Mouse (Mus musculus): Measurements from ENCODE around the gene Tfap2e. TPM values are rescaled to one million over a fixed set of nuclear protein-coding genes. Genes with fewer than 3 reads are reported as not detected.
A peak's percentile ranks its signal among the peaks of the same experiment; 100 is the strongest.

Gene Tfap2e
- polyA plus RNA-seq, 1 experiment from 2014 or later, result not detected

DNA sequence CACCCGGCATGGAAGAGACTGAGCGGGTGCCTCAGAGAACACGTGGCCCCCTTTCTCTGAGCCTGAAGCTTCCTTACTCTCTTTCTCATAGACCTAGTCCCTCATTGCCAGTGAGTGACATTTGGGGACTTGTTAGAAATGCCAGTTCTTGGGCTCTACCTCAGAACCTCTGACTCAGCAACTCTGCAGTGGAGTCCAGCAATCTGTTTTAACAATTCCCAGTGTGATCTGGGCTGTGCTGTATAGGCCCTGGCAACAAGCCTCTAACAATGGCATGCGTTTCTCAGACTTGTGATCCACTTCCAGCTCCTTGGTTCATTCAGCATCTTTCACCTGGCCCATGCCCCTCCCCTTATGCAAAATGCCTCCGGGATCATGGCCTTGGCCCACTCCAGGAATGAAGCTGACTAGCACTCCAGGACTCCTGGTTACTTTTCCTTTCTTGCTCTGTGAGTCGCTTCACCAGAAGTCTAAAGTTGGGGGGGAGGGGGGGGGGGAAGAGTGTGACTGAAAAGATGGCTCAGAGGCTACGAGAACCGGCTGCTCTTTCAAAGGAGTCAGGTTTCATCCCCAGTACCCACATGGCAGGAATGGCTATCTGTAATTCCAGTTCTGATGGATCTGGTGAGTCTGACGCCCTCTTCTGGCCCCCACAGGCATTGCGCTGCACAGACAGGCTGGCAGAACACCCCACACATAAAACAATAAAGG is 4.1 kb upstream of the Tfap2e start:
- Histone ChIP-seq H3K27ac (ENCODE audit: low read depth, low read length) (no peak overlapping the region), H3K27me3 (ENCODE audit: control insufficient read depth, insufficient read depth, low read length) (peaks cover 36% of the 10 kb centered on the region), H3K4me1 (ENCODE audit: control insufficient read depth, insufficient read depth, low read length) (peaks cover 8% of the 10 kb centered on the region; the same call in 1 of the 2 replicates), H3K4me3 (ENCODE audit: low read depth, low read length) (no peak overlapping the region), H3K36me3 (ENCODE audit: control insufficient read depth, insufficient read depth, low read length) (no peaks in the 10 kb centered on the region; the same call in 1 of the 2 replicates), H3K9ac (ENCODE audit: low read depth, low read length) (no peak overlapping the region), H3K4me2 (no peak overlapping the region), H3K9me3 (replicated peaks; ENCODE audit: control insufficient read depth, low read length) (no peaks in the 10 kb centered on the region)
- WGBS (ENCODE audit: insufficient replicate concordance), result 22% methylated on average over 10 of the region's 10 CpGs
- no peak for ATAC-seq (replicated peaks; ENCODE audit: insufficient number of reproducible peaks, low FRiP score, low TSS enrichment)

DNA sequence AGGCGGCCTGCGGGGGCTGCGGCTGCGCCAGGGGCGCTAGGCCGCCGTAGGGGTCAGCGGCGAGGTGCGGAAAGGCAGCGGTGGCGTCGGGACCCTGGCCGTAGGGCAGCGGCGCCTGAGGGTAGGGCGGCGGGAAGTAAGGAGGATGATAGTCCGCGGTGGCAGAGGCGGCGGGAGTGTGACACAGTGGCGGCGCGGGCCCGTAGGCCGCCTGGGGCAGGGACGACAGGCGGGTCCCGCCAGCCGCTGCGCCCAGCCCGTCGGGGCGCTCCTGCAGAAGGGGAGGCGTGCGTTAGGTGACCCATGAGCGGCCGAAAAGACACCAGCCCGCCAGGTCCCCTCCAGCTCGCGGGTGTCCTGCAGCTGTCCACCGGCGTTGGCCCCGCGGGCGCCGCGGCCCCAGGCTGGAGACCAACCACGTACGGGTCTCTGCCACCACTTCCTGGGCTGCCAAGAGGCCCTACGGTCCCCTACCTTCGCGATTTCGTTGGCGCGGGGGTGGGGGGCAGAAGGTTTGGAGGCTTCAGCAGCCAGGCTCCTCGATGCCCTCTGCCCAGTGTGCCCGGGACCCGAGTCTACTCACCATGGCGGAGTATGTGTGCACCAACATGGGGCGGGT is 549 bp downstream of the Tfap2e start:
- H3K4me2 ChIP-seq, result peak overlapping the region; percentile 64
- H3K27ac ChIP-seq (ENCODE audit: low read depth, low read length), result no peak overlapping the region
- 0 out of 2 replicates have a peak, but pooled peaks have one; percentile 11 for ATAC-seq (replicated peaks; ENCODE audit: insufficient number of reproducible peaks, low FRiP score, low TSS enrichment)
- peak overlapping the region; percentile 22; the same call in 1 of the 2 replicates for H3K9ac ChIP-seq (ENCODE audit: low read depth, low read length)
- H3K27me3 ChIP-seq (ENCODE audit: control insufficient read depth, insufficient read depth, low read length), result peaks cover 81% of the 10 kb centered on the region
- peak overlapping the region; percentile 43 for H3K4me3 ChIP-seq (ENCODE audit: low read depth, low read length)
- H3K36me3 ChIP-seq (ENCODE audit: control insufficient read depth, insufficient read depth, low read length), result no peaks in the 10 kb centered on the region
- peaks cover 10% of the 10 kb centered on the region; the same call in 1 of the 2 replicates for H3K4me1 ChIP-seq (ENCODE audit: control insufficient read depth, insufficient read depth, low read length)
- no peaks in the 10 kb centered on the region for H3K9me3 ChIP-seq (replicated peaks; ENCODE audit: control insufficient read depth, low read length)
- WGBS (ENCODE audit: insufficient replicate concordance), result 2% methylated on average over 47 of the region's 62 CpGs

DNA sequence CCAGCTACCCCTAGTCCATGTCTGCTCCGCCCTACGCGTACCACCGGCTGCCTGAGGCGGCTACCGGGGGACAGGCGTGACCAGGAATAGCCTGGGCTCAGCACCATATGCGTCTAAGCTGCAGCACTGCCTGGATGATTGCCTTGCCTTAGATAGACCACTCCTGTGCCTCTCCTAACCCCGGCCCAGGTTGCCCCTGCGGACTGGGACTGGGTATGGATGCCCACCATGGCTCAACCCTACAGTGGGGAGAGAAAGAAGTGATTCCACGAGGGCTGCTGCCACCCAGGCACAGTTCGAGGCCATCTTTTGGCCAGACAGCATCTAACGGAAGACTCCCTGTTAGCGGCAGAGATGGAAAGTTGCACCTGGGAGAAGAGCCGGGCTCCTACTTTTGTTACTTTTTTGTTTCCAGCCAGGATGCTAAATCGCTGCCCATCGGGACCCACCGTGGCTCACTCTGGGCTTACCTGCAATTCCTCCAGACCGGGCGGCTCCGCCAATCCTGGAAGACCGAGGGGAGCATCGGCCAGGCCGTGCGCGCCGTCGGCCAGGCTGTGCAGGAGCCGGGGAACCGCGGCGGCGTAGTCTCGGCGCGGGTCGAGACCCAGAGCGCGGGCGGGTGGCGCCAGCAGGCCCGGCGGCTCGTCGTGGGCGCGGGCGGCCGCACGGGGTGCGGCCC is 1.2 kb downstream of the Tfap2e start:
- no peak for ATAC-seq (replicated peaks; ENCODE audit: insufficient number of reproducible peaks, low FRiP score, low TSS enrichment)
- no peaks in the 10 kb centered on the region for H3K9me3 ChIP-seq (replicated peaks; ENCODE audit: control insufficient read depth, low read length)
- H3K27me3 ChIP-seq (ENCODE audit: control insufficient read depth, insufficient read depth, low read length), result peaks cover 88% of the 10 kb centered on the region
- peak overlapping the region; percentile 43 for H3K4me3 ChIP-seq (ENCODE audit: low read depth, low read length)
- no peak overlapping the region for H3K27ac ChIP-seq (ENCODE audit: low read depth, low read length)
- peak overlapping the region; percentile 64 for H3K4me2 ChIP-seq
- no peaks in the 10 kb centered on the region for H3K36me3 ChIP-seq (ENCODE audit: control insufficient read depth, insufficient read depth, low read length)
- WGBS (ENCODE audit: insufficient replicate concordance), result 3% methylated on average over 51 of the region's 51 CpGs
- no peak overlapping the region for H3K9ac ChIP-seq (ENCODE audit: low read depth, low read length)
- peaks cover 10% of the 10 kb centered on the region; the same call in 1 of the 2 replicates for H3K4me1 ChIP-seq (ENCODE audit: control insufficient read depth, insufficient read depth, low read length)

DNA sequence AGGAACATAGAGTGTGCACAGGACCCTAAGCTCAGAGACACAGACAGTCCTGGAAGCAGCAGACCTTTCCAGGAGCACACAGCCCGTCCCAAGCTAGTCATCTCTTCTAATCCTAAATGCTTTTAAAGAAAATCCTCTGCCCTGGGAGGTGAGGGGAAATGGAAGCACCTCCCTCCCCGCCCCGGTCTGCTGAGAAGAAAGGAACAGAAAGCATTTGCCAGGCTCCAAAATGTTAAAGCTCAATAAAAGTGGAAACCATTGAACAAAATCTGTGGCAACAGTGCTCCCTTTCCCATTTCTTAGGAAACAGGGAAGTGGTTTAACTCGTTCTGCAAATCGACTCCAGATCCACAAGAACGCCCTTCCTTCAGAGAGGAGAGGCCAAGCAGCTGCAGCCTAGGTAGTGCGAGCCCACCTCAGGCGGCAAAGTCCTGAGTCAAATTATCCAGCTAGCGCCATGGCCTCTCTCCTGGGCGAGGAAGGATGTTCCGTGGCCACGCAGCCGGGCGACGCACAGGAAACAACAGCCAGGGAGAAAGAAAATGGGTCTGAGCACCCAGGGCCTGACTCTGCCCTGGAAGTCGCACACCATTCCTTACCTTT is 1.9 kb downstream of the Tfap2e start:
- 4% methylated on average over 16 of the region's 16 CpGs for WGBS (ENCODE audit: insufficient replicate concordance)
- H3K4me2 ChIP-seq, result no peak overlapping the region

DNA sequence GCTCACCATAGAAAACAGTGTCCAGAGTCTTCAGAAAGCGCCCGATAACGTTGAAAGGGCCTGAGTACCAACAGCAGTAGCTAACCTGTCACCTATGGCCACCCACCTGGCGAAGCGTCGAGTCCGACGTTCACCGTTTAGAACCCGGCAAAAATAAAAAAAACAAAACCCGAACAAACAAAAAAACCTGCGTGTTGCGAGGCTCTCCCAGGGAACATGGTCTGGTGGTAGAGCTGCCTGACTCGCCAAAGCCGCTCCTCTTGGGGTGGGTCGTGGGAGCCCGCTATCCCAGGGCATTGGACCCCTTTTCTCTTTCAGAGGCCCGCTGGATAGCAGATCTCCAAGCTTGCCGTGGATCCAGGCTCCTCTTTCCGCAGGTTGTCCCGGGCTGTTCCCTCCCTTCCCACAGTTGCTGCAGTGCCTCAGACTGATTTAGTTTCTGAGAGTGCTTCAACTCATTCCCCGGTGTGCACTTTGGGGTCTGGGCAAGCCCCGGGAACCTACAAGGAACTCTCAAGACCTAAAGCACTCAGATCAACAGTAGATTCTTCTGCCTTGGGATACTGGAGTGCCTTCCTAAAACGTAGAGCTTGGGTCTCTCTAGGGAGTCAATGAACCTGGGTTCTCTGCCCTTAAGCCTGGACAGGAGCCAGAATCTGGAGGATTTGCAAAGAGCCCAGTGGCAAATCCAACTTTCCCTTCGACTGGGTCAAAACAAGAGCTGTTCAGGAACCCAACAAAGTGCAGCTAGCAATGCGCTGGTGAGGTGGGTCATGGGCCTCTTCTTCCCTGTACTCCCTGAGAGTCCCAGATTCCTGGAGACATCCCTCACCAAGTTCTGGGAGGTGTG is 3.3 kb downstream of the Tfap2e start:
- no peak for ATAC-seq (replicated peaks; ENCODE audit: insufficient number of reproducible peaks, low FRiP score, low TSS enrichment)
- WGBS (ENCODE audit: insufficient replicate concordance), result 6% methylated on average over 26 of the region's 26 CpGs
- peak overlapping the region; percentile 27 for H3K4me2 ChIP-seq
- H3K27me3 ChIP-seq (ENCODE audit: control insufficient read depth, insufficient read depth, low read length), result peaks cover 84% of the 10 kb centered on the region
- no peak overlapping the region for H3K9ac ChIP-seq (ENCODE audit: low read depth, low read length)
- no peak overlapping the region for H3K27ac ChIP-seq (ENCODE audit: low read depth, low read length)
- peaks cover 10% of the 10 kb centered on the region; the same call in 1 of the 2 replicates for H3K4me1 ChIP-seq (ENCODE audit: control insufficient read depth, insufficient read depth, low read length)
- H3K4me3 ChIP-seq (ENCODE audit: low read depth, low read length), result peak overlapping the region; percentile 5; the same call in 1 of the 2 replicates
- H3K9me3 ChIP-seq (replicated peaks; ENCODE audit: control insufficient read depth, low read length), result no peaks in the 10 kb centered on the region
- H3K36me3 ChIP-seq (ENCODE audit: control insufficient read depth, insufficient read depth, low read length), result no peaks in the 10 kb centered on the region

More for the DNA sequence above, 1.9 kb downstream of the Tfap2e start:
- no peaks in the 10 kb centered on the region for H3K9me3 ChIP-seq (replicated peaks; ENCODE audit: control insufficient read depth, low read length)
- no peak overlapping the region for H3K9ac ChIP-seq (ENCODE audit: low read depth, low read length)
- no peaks in the 10 kb centered on the region for H3K36me3 ChIP-seq (ENCODE audit: control insufficient read depth, insufficient read depth, low read length)
- no peak overlapping the region for H3K27ac ChIP-seq (ENCODE audit: low read depth, low read length)
- peaks cover 10% of the 10 kb centered on the region; the same call in 1 of the 2 replicates for H3K4me1 ChIP-seq (ENCODE audit: control insufficient read depth, insufficient read depth, low read length)
- ATAC-seq (replicated peaks; ENCODE audit: insufficient number of reproducible peaks, low FRiP score, low TSS enrichment), result no peak
- H3K27me3 ChIP-seq (ENCODE audit: control insufficient read depth, insufficient read depth, low read length), result peaks cover 94% of the 10 kb centered on the region
- H3K4me3 ChIP-seq (ENCODE audit: low read depth, low read length), result no peak overlapping the region; the same call in 1 of the 2 replicates

DNA sequence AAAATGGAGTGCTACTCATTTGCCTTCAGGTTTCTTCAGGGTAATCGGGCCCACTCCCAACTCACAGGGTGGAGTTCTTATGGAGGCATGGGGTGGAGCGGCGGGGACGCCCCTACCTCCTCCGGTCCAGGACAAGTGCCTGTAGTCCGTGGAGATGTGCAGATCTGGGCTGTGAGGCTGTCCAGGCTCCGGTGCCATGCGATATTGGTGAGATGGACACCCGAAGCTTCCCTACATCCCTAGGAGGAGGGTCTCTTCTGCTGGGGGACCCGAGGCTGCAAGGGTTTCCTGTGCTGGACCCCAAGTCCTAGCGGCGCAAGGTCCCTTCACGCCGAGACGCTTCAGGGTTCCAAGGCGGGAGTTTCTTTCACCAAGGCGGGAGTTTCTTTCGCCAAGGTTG is 3.9 kb downstream of the Tfap2e start:
- no peak overlapping the region for H3K27ac ChIP-seq (ENCODE audit: low read depth, low read length)
- 4% methylated on average over 18 of the region's 18 CpGs for whole genome bisulfite sequencing (ENCODE audit: insufficient replicate concordance)
- no peak for ATAC-seq (replicated peaks; ENCODE audit: insufficient number of reproducible peaks, low FRiP score, low TSS enrichment)
- peak overlapping the region; percentile 27 for H3K4me2 ChIP-seq
- no peak overlapping the region for H3K9ac ChIP-seq (ENCODE audit: low read depth, low read length)
- H3K4me1 ChIP-seq (ENCODE audit: control insufficient read depth, insufficient read depth, low read length), result peaks cover 10% of the 10 kb centered on the region; the same call in 1 of the 2 replicates
- peak overlapping the region; percentile 5; the same call in 1 of the 2 replicates for H3K4me3 ChIP-seq (ENCODE audit: low read depth, low read length)
- H3K9me3 ChIP-seq (replicated peaks; ENCODE audit: control insufficient read depth, low read length), result no peaks in the 10 kb centered on the region
- peaks cover 77% of the 10 kb centered on the region for H3K27me3 ChIP-seq (ENCODE audit: control insufficient read depth, insufficient read depth, low read length)
- no peaks in the 10 kb centered on the region for H3K36me3 ChIP-seq (ENCODE audit: control insufficient read depth, insufficient read depth, low read length)

DNA sequence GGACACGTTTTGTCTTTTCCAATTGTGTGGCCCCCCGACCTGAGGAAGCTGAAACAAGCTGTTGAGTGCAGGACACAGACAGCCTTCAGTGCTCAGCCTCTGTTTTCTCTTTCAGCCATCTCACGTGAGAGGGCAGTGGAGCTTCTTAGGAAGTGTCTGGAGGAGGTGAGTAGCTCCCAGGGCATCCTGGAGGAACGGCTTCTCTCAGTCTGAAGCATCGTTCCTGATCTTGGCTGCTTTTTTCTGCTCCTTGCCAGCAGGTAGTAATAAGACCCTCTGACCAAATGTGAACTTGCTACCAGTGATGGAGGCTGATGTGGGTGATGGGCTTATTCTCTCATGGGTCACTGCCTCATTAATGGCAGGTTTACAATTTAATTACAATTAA is 28.6 kb downstream of the Tfap2e start:
- ATAC-seq (replicated peaks; ENCODE audit: insufficient number of reproducible peaks, low FRiP score, low TSS enrichment), result no peak
- H3K9ac ChIP-seq (ENCODE audit: low read depth, low read length), result no peak overlapping the region
- no peak overlapping the region for H3K4me3 ChIP-seq (ENCODE audit: low read depth, low read length)
- no peak overlapping the region for H3K4me2 ChIP-seq
- no peaks in the 10 kb centered on the region for H3K27me3 ChIP-seq (ENCODE audit: control insufficient read depth, insufficient read depth, low read length)
- H3K36me3 ChIP-seq (ENCODE audit: control insufficient read depth, insufficient read depth, low read length), result peaks cover 19% of the 10 kb centered on the region
- 86% methylated on average over 5 of the region's 5 CpGs for WGBS (ENCODE audit: insufficient replicate concordance)
- H3K27ac ChIP-seq (ENCODE audit: low read depth, low read length), result no peak overlapping the region
- no peaks in the 10 kb centered on the region for H3K4me1 ChIP-seq (ENCODE audit: control insufficient read depth, insufficient read depth, low read length)
- no peaks in the 10 kb centered on the region for H3K9me3 ChIP-seq (replicated peaks; ENCODE audit: control insufficient read depth, low read length)
